Mouse (Mus musculus): ENCODE measurements around the gene Zup1.
A peak's percentile ranks its signal among the peaks of the same experiment; 100 is the strongest.
"Not testable (repeated sequence)": the region's sequence is repeated elsewhere in the genome, so short reads cannot be mapped to it uniquely, and the experiment has no call there.

The Zup1 gene

DNA sequence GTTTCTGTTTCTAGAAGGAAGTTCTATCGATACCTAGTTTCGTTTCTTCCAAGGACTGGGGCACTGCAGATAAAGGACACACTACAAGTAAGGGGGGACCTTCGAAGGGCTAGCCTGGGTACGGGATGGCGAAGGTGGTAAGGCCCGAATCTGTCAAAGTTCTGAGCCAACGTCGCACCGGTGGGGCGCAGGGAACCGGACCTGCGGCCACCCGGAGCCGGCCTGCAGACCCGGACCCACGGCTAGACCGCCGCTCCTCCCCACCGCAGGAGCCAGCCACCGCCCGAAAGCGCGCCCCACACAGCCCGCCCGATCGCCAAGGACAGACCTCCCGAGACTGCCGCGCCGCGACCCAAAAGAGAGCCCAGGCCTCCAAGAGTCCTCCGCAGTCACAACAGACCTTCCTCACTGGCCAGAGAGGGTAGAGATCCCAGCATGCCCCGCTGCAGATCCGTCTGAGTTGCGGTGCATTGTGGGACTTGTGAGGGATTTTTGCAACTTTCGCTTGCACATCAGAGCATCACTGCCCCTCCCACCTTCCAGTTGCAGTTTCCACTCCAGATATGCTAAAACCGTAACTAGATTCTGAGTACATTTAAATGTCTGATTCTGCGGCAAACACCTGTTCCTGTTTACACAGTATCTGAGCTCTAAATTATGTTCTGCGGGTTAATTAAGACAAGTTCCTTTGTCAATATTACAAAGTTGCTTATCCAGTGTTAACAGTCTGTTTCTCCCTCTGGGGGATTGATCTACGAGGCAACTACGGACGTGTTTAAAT, at the start of gene Zup1:
Zup1 (minus strand) TSS at position 467 of the 781 bp plus-strand sequence.
- peak; percentile 77 for DNase-seq (ENCODE audit: low read depth)

DNA sequence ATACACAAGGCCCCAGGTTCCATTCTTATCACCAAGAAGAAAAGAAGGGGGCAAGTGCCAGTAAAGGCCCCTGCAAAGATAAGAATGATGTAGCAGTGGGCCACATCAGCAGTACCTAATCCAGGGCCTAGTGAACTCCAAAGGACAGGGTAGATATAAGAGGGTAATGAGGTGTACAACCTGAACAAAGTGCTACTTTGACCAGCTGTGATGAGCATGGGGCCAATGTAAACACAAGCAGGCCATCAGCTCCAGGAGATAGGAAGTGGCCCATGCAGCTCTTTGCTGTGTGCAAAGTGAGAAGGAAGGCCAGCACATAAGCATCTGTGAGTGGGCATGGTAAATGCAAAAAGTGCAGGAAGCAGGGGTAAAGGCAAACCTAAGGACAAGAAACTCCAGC, 47.3 kb upstream of the Zup1 start:
- DNase-seq (ENCODE audit: low read depth) = no peak

- not testable (repeated sequence) for DNase-seq (ENCODE audit: low read depth)
These were observed 45.6 kb upstream of the Zup1 start for GRCm38 (mm10) chr10:33996686-33997085.

DNA sequence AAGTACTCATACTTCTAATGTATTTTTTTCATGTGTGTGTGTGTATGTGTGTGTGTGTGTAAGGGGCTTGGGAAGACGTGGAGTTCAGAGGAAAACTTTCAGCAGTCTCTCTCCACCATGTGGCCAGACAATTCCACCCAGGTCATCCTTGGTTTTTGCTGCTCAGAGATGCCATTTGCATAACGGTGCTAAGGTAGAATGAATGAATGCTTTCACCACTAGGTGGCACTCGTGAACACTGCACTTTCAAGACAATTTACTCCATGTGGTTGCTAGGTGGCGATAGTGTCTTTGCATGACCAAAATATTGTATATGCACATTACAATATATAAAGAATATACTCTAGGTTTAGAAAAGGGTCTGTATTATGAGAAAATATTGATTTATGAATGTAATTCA, 35.7 kb upstream of the Zup1 start:
- peak; percentile 64 for DNase-seq (ENCODE audit: low read depth)

GRCm38 (mm10) chr10:33974781-33975494, 23.9 kb upstream of the Zup1 start:
- no peak for DNase-seq (ENCODE audit: low read depth)

- no peak for DNase-seq (ENCODE audit: low read depth)
These were observed 1.4 kb upstream of the Zup1 start for GRCm38 (mm10) chr10:33952509-33952908.

DNA sequence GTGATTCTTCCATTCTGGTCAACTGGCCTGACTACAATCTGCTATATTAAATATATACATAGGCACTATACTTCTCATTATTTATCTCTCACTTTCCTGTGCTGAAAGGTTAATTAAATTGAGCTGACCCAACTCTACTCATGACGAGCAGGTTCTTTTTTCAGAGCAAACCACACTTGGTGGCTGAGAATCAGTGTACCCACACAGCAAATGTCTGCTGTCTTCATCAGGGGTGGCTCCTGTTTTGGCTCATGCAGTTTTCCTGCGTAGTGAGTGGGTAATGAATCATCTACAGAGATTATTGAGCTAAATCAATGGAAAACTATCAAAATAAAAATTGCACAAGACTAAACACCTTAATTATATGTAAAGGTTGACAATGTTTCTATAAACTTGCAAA, 4.7 kb downstream of the Zup1 start:
- no peak for DNase-seq (ENCODE audit: low read depth)

- no peak for DNase-seq (ENCODE audit: low read depth)
These were observed 5.7 kb downstream of the Zup1 start for GRCm38 (mm10) chr10:33945390-33945789.

GRCm38 (mm10) chr10:33940702-33941101, 10.4 kb downstream of the Zup1 start:
- DNase-seq (ENCODE audit: low read depth) = no peak

DNA sequence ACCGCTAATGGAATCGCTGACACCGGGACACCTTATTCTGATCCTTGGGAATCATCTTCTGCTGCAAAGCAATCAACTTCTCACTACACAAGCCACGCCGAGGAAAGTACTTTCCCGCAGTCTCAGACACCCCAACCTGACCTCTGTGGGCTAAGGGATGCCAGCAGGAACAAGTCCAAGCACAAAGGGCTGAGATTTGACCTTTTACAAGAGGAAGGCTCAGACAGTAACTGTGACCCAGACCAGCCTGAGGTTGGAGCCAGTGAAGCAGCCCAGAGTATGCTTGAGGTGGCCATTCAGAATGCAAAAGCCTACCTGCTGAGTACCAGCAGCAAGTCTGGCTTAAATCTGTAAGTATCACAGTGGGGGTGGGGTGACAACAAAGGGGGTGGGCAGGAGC, 45.6 kb downstream of the Zup1 start:
- no peak for DNase-seq (ENCODE audit: low read depth)

- peak; percentile 23 for DNase-seq (ENCODE audit: low read depth)
These were observed 46.3 kb downstream of the Zup1 start, which contains the start of gene Rsph4a for GRCm38 (mm10) chr10:33904530-33905481. Gene Rsph4a, plus strand, starts transcription at chr10:33905111.

GRCm38 (mm10) chr10:33901520-33901919, 49.5 kb downstream of the Zup1 start:
- not testable (repeated sequence) for DNase-seq (ENCODE audit: low read depth)

- DNase-seq (ENCODE audit: low read depth) = not testable (repeated sequence)
These were observed 68.7 kb downstream of the Zup1 start for GRCm38 (mm10) chr10:33882411-33882810.

- no peak for DNase-seq (ENCODE audit: low read depth)
These were observed 78.2 kb downstream of the Zup1 start for GRCm38 (mm10) chr10:33872672-33873398.

DNA sequence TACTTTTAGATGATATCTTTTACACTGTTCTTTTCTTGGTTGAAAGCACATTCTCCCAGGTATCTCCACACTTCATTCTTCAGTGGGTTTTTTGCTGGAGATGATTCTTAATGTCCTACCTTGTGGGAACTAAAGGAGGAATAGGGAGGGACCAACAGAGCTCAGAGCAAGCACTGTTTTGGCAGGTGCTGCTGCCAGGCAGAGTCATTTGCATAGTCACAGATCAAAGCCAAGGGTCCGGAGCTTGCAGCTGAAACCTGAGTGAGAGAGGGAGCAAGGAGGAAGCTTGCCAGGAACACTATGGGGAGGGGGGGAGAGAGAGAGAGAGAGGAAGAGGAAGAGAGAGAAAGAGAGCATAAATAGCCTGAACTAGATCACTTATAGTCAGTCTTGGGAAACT, 80.6 kb downstream of the Zup1 start:
- DNase-seq (ENCODE audit: low read depth) = no peak
